Mouse (Mus musculus) intestine, embryonic 16.5 days (tissue): Measurements from ENCODE around the gene Tulp1. TPM values are rescaled to one million over a fixed set of nuclear protein-coding genes. Genes with fewer than 3 reads are reported as not detected.
A peak's percentile ranks its signal among the peaks of the same experiment; 100 is the strongest.

Experiments used
- ATAC-seq: fragments of 200-750 bp; cut with Nextera tagmentation; 2 replicates; pipeline ENCODE4 v1.8.0; 2017; ENCODE audit warnings: moderate TSS enrichment, moderate library complexity
- H3K27ac ChIP-seq: fragments of 300-500 bp; sonication (generic); 2 replicates; pipeline ENCODE4 v1.5.1; 2014; ENCODE audit warnings: mild to moderate bottlenecking, low read length
- H3K27me3 ChIP-seq: fragments of 300-500 bp; sonication (generic); replicated peaks from 2 replicates; pipeline ENCODE4 v1.6.1; 2014; ENCODE audit warnings: low read length, control low read depth, mixed read lengths; ENCODE audit not compliant: control insufficient read depth, insufficient read depth
- H3K36me3 ChIP-seq: fragments of 300-500 bp; sonication (generic); 2 replicates; pipeline ENCODE4 v1.6.1; 2014; ENCODE audit warnings: low read length, control low read depth; ENCODE audit not compliant: control insufficient read depth, insufficient read depth
- H3K4me1 ChIP-seq: fragments of 300-500 bp; sonication (generic); 2 replicates; pipeline ENCODE4 v1.6.1; 2014; ENCODE audit warnings: low read length, control low read depth, mixed read lengths; ENCODE audit not compliant: control insufficient read depth, insufficient read depth
- H3K4me2 ChIP-seq: fragments of 300-500 bp; sonication (generic); 2 replicates; pipeline ENCODE4 v1.6.1; 2014; ENCODE audit warnings: low read depth, low read length, control low read depth
- H3K4me3 ChIP-seq: fragments of 300-500 bp; sonication (generic); 2 replicates; pipeline ENCODE4 v1.5.1; 2014; ENCODE audit warnings: mild to moderate bottlenecking, low read length
- H3K9ac ChIP-seq: fragments of 300-500 bp; sonication (generic); 2 replicates; pipeline ENCODE4 v1.6.1; 2014; ENCODE audit warnings: low read depth, low read length
- H3K9me3 ChIP-seq: fragments of 300-500 bp; sonication (generic); 2 replicates; pipeline ENCODE4 v1.6.1; 2016; ENCODE audit warnings: low read length, control low read depth; ENCODE audit not compliant: control insufficient read depth
- WGBS: fragments of 180-500 bp; shearing (Covaris S2); extraction: QIAGEN DNeasy Blood & Tissue Kit; methylation state at CpG from one replicate; pipeline ENCODE4 v1.1.7; 2014; 5-methylcytosine and 5-hydroxymethylcytosine counted together
- polyA plus RNA-seq: library from polyadenylated mRNA; unstranded; fragments of >200 nt; fragmentation: Nextera tagmentation; extraction: Ambion mirVana; gene quantifications from 2 replicates; pipeline ENCODE4 v1.2.1, GENCODE M21; 2015

Gene Tulp1
- polyA plus RNA-seq, 1 experiment from 2014 or later, result 3.6 TPM

DNA sequence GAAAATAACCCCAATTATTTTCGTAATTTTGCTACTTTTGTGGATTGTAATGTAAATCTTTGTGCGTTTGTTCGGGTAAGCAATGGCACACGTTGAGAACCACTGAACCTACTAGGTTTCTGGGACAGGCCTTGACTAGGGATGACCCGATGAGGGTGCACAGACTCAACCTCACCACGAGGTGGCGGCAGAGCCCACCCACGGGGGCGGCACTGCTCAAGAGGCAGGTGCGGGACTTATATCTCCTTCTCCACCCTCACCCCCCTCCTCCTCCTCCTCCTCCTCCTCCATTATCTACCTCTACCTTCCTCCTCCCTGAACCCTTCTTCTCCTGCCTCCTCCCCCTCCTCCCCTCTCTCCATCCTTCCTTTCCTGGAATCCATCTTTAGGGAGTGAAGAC, 8.8 kb upstream of the Tulp1 start:
- Histone ChIP-seq H3K4me2 (no peak overlapping the region), H3K27ac (no peak overlapping the region), H3K36me3 (no peaks in the 10 kb centered on the region), H3K9me3 (no peaks in the 10 kb centered on the region), H3K4me3 (no peak overlapping the region), H3K9ac (no peak overlapping the region), H3K4me1 (peaks cover 6% of the 10 kb centered on the region; the same call in 1 of the 2 replicates), H3K27me3 (peaks cover 11% of the 10 kb centered on the region; the same call in 1 of the 2 replicates)
- ATAC-seq, result peak; percentile 48; the same call in 1 of the 2 replicates
- 16% methylated on average over 10 of the region's 10 CpGs for WGBS

DNA sequence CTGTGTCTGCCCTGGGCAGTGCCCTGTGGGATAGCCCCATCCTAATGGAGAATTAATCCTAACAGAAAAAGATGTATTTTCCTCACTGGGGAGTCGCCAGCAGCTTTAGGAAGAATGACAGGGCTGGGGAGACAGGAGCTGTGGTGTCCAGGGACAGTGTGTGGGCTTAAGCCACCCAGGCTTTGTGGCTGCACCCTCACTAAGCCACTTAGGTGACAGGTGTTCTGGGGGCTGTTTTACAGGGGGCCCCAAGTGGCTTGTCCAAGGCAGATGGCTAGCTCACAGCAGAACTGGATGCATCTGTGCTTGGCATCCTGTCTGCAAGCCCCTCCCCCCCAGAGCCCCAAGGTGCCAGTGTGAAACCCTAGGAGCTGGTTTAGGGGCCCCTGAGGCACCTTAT, 6.9 kb upstream of the Tulp1 start:
- no peak overlapping the region for H3K4me2 ChIP-seq
- no peaks in the 10 kb centered on the region for H3K9me3 ChIP-seq
- H3K4me1 ChIP-seq, result peaks cover 10% of the 10 kb centered on the region; the same call in 1 of the 2 replicates
- H3K4me3 ChIP-seq, result no peak overlapping the region
- H3K36me3 ChIP-seq, result no peaks in the 10 kb centered on the region
- 78% methylated on average over 1 of the region's 1 CpGs for WGBS
- no peak overlapping the region for H3K27ac ChIP-seq
- H3K9ac ChIP-seq, result no peak overlapping the region
- peaks cover 11% of the 10 kb centered on the region; the same call in 1 of the 2 replicates for H3K27me3 ChIP-seq
- no peak for ATAC-seq

DNA sequence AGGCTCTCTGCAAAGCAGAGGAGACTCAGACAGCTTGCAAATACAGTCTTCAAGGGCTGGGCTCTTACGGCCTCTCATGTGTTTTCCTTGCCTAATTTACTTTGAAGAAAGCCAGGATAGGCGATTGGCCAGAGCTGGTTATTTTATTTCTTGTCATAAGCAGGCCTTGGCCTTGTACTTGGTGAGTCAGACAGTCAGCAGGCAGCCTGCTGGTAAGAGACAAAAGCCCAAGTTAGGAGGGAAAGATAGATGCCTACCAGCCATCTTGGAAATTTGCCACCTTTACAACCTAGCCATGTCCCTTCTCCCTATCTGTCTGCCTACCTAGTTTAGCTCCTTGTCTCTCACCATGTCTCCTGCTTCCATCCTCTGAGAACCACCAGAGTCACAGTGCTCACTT, 6.3 kb upstream of the Tulp1 start:
- no peaks in the 10 kb centered on the region for H3K36me3 ChIP-seq
- H3K9me3 ChIP-seq, result no peaks in the 10 kb centered on the region
- peaks cover 11% of the 10 kb centered on the region; the same call in 1 of the 2 replicates for H3K27me3 ChIP-seq
- H3K9ac ChIP-seq, result no peak overlapping the region
- H3K4me2 ChIP-seq, result no peak overlapping the region
- peaks cover 10% of the 10 kb centered on the region; the same call in 1 of the 2 replicates for H3K4me1 ChIP-seq
- H3K27ac ChIP-seq, result no peak overlapping the region
- WGBS, result 54% methylated on average over 2 of the region's 2 CpGs
- ATAC-seq, result no peak
- H3K4me3 ChIP-seq, result no peak overlapping the region

DNA sequence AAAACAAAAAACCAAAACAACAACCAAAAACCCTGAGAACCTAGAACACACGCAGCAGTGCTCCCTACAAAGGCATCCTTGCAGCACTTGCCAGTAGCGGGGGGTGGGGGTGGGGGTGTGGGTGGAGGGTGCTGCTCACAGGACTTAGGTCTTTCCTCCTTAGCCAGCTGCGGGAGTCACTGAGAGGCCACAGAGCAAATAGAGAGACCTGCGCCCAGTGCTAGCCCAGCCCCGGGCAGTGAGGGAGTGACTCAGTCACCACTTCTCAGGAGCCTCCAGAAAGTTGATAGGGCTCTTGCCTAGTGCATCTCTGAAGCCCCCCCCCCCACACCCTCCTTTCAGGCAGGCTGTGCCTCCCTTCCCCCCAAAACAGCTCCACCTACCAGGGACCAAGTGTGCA, 4.0 kb upstream of the Tulp1 start:
- Histone ChIP-seq H3K4me1 (peaks cover 13% of the 10 kb centered on the region; the same call in 1 of the 2 replicates), H3K4me2 (no peak overlapping the region), H3K9me3 (no peaks in the 10 kb centered on the region), H3K9ac (no peak overlapping the region), H3K36me3 (no peaks in the 10 kb centered on the region), H3K27me3 (peaks cover 11% of the 10 kb centered on the region), H3K4me3 (no peak overlapping the region), H3K27ac (no peak overlapping the region)
- WGBS, result 49% methylated on average over 5 of the region's 5 CpGs
- peak; percentile 32; the same call in 1 of the 2 replicates for ATAC-seq

DNA sequence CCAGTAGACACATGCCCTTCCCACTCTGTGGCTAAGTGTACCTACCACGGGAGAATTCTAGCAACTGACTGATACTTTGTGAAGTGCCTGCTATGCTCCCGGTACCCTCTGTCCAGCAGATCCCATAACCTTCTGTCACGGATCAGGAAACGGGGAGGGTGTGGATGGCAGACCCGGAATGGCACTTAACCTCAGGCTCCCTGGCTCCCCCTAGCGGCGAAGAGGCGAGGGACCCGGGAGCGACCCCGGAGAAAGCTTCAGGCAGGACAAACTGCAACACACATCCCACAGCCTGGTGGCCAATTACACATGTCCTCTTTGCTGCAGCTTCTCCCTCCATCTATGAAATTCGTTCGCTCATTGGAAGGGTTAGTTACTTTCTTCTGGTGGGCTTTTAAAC, 3.4 kb upstream of the Tulp1 start:
- Histone ChIP-seq H3K9me3 (no peaks in the 10 kb centered on the region), H3K4me3 (no peak overlapping the region), H3K4me1 (peaks cover 13% of the 10 kb centered on the region; the same call in 1 of the 2 replicates), H3K27me3 (peaks cover 17% of the 10 kb centered on the region), H3K9ac (0 out of 2 replicates have a peak overlapping the region, but pooled peaks have one; percentile 5), H3K27ac (no peak overlapping the region), H3K36me3 (no peaks in the 10 kb centered on the region), H3K4me2 (no peak overlapping the region)
- WGBS, result 6% methylated on average over 13 of the region's 13 CpGs
- ATAC-seq, result peak; percentile 26; the same call in 1 of the 2 replicates

DNA sequence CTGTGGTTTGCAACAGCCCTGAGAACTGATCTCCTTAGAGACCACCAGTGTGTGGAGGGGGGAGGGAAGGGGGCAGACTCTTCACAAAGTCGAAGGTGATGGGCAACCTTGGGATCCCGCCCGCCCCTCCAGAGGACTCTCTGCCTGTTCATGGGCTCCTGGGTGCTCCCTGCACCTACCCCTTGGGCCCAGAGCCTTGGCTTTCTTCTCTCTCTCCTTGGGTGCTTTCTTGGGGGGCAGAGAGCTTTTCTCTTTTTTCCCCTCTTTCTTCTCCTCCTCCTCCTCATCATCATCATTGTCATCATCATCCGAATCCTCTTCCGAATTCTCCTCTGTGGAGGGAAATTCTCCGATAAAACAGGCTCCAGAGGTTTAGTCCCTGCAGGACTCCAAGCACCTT, 1.5 kb downstream of the Tulp1 start:
- 40% methylated on average over 6 of the region's 6 CpGs for WGBS
- peaks cover 27% of the 10 kb centered on the region for H3K27me3 ChIP-seq
- ATAC-seq, result no peak
- peak overlapping the region; percentile 57; the same call in 1 of the 2 replicates for H3K4me2 ChIP-seq
- 0 out of 2 replicates have a peak, but pooled peaks cover 3% of the 10 kb centered on the region for H3K9me3 ChIP-seq
- H3K9ac ChIP-seq, result 0 out of 2 replicates have a peak overlapping the region, but pooled peaks have one; percentile 54
- H3K4me3 ChIP-seq, result no peak overlapping the region
- H3K4me1 ChIP-seq, result peaks cover 22% of the 10 kb centered on the region
- no peak overlapping the region for H3K27ac ChIP-seq
- no peaks in the 10 kb centered on the region for H3K36me3 ChIP-seq

DNA sequence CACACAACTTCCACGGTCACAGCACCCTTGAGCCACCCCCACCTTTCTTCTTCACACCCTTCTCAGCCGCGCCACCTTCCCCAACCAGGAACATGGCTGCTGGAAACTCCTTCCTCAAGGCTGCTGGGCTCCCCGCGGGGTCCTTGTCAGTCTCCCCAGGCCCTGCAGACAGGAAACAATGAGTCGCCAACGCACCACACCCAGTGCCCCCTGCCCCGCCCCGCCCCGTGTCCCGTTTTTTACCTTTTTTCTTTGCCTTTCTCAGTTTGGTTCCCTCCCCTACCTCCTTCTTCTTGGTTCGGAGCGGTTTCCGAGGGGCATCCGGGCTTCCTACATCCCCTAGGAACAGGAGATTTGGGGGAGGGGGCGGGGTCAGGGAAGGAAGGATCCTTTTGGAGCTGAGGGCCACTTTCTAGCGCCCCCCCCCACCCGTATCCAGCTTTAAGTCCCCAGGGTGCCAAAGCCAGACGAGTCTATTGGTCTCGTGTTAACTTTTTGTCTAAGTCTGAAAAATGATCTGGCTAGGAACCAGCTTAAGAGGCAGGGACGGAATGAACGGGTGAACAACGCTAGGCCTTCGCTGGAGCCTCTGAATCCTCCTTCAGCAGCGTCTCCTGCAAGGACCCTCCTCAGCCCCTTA, 2.2 kb downstream of the Tulp1 start:
- 7% methylated on average over 25 of the region's 25 CpGs for WGBS
- Histone ChIP-seq H3K4me2 (peak overlapping the region; percentile 57), H3K4me3 (peak overlapping the region; percentile 33), H3K9ac (peak overlapping the region; percentile 54), H3K27me3 (peaks cover 32% of the 10 kb centered on the region), H3K9me3 (0 out of 2 replicates have a peak, but pooled peaks cover 3% of the 10 kb centered on the region), H3K27ac (no peak overlapping the region), H3K4me1 (peaks cover 20% of the 10 kb centered on the region), H3K36me3 (no peaks in the 10 kb centered on the region)
- ATAC-seq, result no peak

DNA sequence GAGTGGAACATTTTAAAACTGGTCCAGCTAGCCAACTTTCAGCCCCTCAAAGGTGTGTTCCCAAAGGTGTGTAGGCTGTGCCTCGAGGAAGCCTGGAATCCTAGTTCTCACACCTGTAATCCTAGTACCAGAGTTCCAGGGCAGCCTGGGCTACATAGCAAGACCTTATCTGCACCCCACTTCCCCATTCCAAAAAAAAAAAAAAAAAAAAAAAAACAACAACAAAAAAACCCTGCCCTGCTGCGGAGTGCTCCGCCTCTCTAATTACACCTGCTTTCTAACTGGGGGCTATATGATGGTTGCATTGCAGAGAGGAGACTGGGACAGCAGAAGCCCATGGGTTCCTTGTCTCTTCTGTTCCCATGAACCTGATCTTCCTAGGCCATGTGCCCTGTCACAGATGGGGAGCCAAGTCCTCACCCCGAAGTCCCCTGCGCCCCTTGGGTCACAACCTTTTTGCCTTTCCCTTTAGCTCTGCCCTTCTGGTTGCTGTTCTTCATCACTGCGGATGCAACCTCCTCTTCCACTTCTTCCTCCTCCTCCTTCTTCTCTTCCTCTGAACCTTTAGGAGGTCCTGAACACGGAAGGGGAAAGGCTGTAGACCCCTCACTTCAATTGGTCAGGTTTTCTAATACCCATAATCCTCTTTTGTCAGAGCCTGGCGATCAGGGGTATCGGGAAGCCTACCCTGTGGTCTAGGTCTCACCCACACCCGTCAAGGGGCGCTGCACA, 2.9 kb downstream of the Tulp1 start:
- no peak for ATAC-seq
- H3K9me3 ChIP-seq, result 0 out of 2 replicates have a peak, but pooled peaks cover 3% of the 10 kb centered on the region
- H3K9ac ChIP-seq, result peak overlapping the region; percentile 54; the same call in 1 of the 2 replicates
- H3K4me2 ChIP-seq, result peak overlapping the region; percentile 57
- peaks cover 20% of the 10 kb centered on the region for H3K4me1 ChIP-seq
- H3K36me3 ChIP-seq, result no peaks in the 10 kb centered on the region
- H3K27ac ChIP-seq, result no peak overlapping the region
- H3K27me3 ChIP-seq, result peaks cover 32% of the 10 kb centered on the region
- peak overlapping the region; percentile 33 for H3K4me3 ChIP-seq
- 41% methylated on average over 11 of the region's 11 CpGs for WGBS

DNA sequence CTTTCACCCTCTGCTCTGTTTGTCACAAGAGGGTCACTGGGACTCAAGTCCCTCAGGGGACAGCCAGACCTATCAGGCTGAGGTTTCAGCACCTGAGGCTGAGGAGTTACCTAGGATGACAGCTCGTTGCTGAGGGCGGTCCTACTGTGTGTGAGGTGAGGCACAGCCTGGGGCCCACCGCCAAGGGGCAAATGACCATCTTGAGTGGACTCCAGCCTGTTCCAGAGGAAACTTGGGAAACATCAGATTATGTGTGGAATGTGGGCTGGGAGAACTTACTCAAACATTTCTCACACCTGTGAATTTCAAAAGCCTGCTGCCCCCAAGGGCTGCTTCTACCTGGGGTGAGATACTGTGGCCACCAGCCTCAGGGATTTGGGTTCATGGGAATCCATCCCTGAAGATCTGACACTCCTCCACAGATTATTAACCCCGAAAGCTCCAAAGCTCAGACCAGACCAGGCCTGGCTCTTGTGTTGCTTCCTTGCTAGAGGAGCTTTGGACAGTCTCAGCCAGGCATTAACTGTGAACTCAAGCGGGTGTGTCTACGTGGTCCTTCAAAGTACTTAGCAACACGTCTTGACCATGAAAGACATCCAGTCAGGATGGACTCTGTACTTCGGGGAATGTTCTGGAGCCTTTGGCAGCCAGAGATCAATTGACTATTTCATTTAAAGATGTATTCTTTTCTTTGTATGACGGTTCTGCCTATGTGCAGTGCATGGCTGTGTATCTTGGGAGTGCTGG, 4.3 kb downstream of the Tulp1 start:
- no peak overlapping the region for H3K9ac ChIP-seq
- no peak overlapping the region for H3K27ac ChIP-seq
- H3K4me3 ChIP-seq, result no peak overlapping the region
- H3K27me3 ChIP-seq, result peaks cover 29% of the 10 kb centered on the region
- H3K9me3 ChIP-seq, result 0 out of 2 replicates have a peak, but pooled peaks cover 3% of the 10 kb centered on the region
- WGBS, result 70% methylated on average over 9 of the region's 9 CpGs
- H3K4me1 ChIP-seq, result peaks cover 20% of the 10 kb centered on the region
- no peak for ATAC-seq
- no peak overlapping the region for H3K4me2 ChIP-seq
- H3K36me3 ChIP-seq, result no peaks in the 10 kb centered on the region
